Mouse (Mus musculus) midbrain, embryonic 13.5 days (tissue): ENCODE measurements at regions not wholly inside any gene's neighbourhood (a gene's known extent, or its start where the extent isn't known, plus 50 kb on each side); places are given as distances from the start of the nearest gene placed in this dataset.

Experiments used
- ATAC-seq: fragments of 200-750 bp; cut with Nextera tagmentation; 2 replicates; pipeline ENCODE4 v1.8.0; 2017; ENCODE audit warnings: mild to moderate bottlenecking, moderate TSS enrichment, moderate library complexity
- H3K27ac ChIP-seq: fragments of 300-500 bp; sonication (generic); 2 replicates; pipeline ENCODE4 v1.5.1; 2015; ENCODE audit warnings: inconsistent platforms, mild to moderate bottlenecking, moderate library complexity
- H3K27me3 ChIP-seq: fragments of 300-500 bp; sonication (generic); 2 replicates; pipeline ENCODE4 v1.6.1; 2015; ENCODE audit warnings: mild to moderate bottlenecking, inconsistent platforms
- H3K36me3 ChIP-seq: fragments of 300-500 bp; sonication (generic); 2 replicates; pipeline ENCODE4 v1.6.1; 2015; ENCODE audit warnings: mild to moderate bottlenecking, inconsistent platforms
- H3K4me1 ChIP-seq: fragments of 300-500 bp; sonication (generic); replicated peaks from 2 replicates; pipeline ENCODE4 v1.6.1; 2015; ENCODE audit warnings: inconsistent platforms
- H3K4me2 ChIP-seq: fragments of 300-500 bp; sonication (generic); replicated peaks from 2 replicates; pipeline ENCODE4 v1.6.1; 2015; ENCODE audit warnings: moderate library complexity, mild to moderate bottlenecking, inconsistent platforms
- H3K4me3 ChIP-seq: fragments of 300-500 bp; sonication (generic); replicated peaks from 2 replicates; pipeline ENCODE4 v1.5.1; 2015; ENCODE audit warnings: mild to moderate bottlenecking, inconsistent platforms
- H3K9ac ChIP-seq: fragments of 300-500 bp; sonication (generic); replicated peaks from 2 replicates; pipeline ENCODE4 v1.6.1; 2015; ENCODE audit warnings: mild to moderate bottlenecking, inconsistent platforms
- H3K9me3 ChIP-seq: fragments of 300-500 bp; sonication (generic); 2 replicates; pipeline ENCODE4 v1.6.1; 2016; ENCODE audit warnings: mild to moderate bottlenecking, inconsistent platforms
- WGBS: fragments of 180-500 bp; shearing (Covaris S2); methylation state at CpG from one replicate; pipeline ENCODE4 v1.1.7; 2015; 5-methylcytosine and 5-hydroxymethylcytosine counted together

DNA sequence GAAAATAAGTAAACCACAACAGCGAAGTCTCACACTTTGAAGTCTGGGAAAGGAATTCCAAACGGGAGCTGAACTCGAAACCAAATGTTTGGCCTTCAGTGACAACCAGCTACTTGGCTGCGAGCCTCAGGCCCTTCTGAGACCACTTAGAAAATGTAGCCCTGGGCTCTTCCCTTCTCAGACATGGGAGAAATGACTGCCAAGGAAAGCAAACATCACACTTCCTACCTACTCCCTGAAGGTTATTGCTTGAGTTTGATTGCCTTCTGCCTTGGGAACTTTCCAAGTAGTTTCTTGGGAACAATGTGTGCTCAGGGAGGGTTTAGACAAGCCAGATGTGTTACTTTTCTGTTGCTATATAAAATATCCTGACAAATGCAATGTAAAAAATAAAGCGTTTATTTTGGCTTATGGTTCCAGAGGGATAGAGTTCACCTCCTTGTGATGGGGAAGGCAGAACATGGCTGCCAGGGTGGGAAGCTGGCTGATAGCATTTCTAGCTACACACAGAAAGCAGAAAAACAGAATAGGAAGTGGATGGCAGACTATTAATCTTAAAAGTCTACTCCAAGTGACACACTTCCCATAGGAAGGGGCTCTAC, 194.8 kb upstream of the Rack1 start:
- no peak overlapping the region for H3K4me2 ChIP-seq
- 82% methylated on average over 5 of the region's 5 CpGs for WGBS
- no peaks in the 10 kb centered on the region for H3K36me3 ChIP-seq
- no peaks in the 10 kb centered on the region for H3K4me1 ChIP-seq
- no peak overlapping the region for H3K4me3 ChIP-seq
- no peaks in the 10 kb centered on the region for H3K9me3 ChIP-seq
- H3K27ac ChIP-seq, result no peak overlapping the region
- H3K27me3 ChIP-seq, result no peaks in the 10 kb centered on the region
- H3K9ac ChIP-seq, result no peak overlapping the region
- ATAC-seq, result no peak

DNA sequence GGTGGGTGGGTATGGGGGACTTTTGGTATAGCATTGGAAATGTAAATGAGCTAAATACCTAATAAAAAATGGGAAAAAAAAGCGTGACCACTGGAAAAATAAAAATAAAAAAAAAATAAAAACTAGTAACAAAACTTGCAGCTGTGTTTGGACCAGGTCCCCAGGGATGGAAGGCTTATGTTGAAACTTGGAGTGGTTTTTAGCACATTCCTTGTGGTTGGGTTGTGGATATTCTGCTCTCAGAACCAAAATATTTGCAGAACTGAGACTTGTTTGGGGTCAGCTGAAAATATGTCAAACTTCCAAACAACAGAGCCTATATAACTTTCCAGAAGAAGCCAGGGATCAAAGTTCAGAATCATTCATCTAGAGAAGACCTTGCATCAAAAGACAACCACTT, 199.0 kb upstream of the Rack1 start:
- Histone ChIP-seq H3K4me3 (no peak overlapping the region), H3K4me2 (no peak overlapping the region), H3K4me1 (no peaks in the 10 kb centered on the region), H3K9me3 (no peaks in the 10 kb centered on the region), H3K9ac (no peak overlapping the region), H3K36me3 (no peaks in the 10 kb centered on the region), H3K27me3 (no peaks in the 10 kb centered on the region), H3K27ac (no peak overlapping the region)
- ATAC-seq, result no peak
- 93% methylated on average over 1 of the region's 1 CpGs for WGBS

DNA sequence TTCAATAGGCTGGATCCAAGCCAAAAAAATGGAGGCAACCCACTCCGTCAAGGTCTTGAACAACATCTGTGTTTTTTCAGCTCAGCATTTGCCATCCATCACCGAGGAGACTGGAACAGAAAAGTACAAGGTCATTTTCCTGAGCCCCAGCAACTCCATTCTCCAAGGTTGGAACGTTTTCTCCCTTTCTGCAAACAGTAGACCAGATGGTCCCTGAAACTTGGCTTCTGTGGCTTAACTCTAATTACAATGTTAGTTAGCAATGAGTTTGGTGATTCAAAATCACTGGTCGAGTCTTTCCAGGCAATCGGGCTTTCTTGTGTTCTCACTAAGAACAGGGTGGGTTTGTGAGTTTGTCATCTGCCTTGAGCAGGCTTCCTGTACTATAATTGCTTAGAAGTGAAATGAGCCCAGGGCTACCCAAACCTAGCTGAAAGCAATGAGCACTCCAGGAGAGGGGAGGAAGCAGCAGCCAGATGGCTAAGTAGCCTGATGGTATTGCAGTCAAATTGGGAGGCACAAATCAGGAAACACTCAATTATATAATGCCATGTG, 200.5 kb upstream of the Rack1 start:
- no peaks in the 10 kb centered on the region for H3K9me3 ChIP-seq
- ATAC-seq, result no peak
- WGBS, result 83% methylated on average over 5 of the region's 5 CpGs
- H3K4me3 ChIP-seq, result no peak overlapping the region
- H3K36me3 ChIP-seq, result no peaks in the 10 kb centered on the region
- no peaks in the 10 kb centered on the region for H3K4me1 ChIP-seq
- H3K4me2 ChIP-seq, result no peak overlapping the region
- H3K27me3 ChIP-seq, result no peaks in the 10 kb centered on the region
- no peak overlapping the region for H3K27ac ChIP-seq
- H3K9ac ChIP-seq, result no peak overlapping the region

DNA sequence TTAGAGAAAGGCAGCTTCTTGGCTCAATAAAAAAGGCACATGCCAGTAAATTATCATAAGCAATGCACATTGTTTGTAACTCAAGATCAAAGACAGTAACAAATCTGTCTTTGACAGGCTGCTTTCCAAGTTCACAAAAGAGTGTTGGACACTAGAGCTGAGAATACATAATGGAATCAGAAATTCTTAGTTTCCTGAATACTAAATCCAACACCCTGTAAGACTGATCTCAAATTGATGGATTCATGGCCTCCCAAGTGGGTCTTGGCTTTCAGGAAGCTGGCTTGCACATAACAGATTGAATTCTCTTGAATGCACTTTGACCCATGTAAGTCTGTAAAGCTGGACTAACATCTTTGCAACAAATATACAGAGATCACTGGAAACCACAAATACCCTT, 201.1 kb upstream of the Rack1 start:
- H3K27me3 ChIP-seq, result no peaks in the 10 kb centered on the region
- no peak overlapping the region for H3K4me3 ChIP-seq
- no peak overlapping the region for H3K27ac ChIP-seq
- H3K4me1 ChIP-seq, result no peaks in the 10 kb centered on the region
- no peak for ATAC-seq
- H3K36me3 ChIP-seq, result no peaks in the 10 kb centered on the region
- H3K9me3 ChIP-seq, result no peaks in the 10 kb centered on the region
- no peak overlapping the region for H3K4me2 ChIP-seq
- no peak overlapping the region for H3K9ac ChIP-seq

DNA sequence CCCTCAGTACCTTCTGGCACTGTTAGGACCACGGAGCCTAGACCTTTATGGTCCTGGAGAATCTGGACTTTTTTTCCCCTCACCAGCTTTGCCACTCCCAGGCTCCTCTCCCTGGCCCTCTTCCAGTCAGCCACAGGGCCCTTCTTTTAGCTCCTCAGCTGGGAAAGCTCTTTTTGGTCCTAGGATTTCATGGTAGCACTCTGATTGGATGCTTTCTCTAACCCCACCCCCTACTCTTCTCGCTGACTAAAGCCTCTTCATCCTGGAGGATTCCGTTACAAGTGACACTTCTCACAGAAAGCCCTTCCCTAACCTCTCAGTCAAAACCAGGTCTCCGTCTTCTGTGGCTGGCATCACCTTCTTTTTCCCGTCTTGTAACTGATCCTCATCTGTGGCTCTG, 205.7 kb upstream of the Rack1 start:
- no peak overlapping the region for H3K4me3 ChIP-seq
- WGBS, result 19% methylated on average over 5 of the region's 5 CpGs
- no peak overlapping the region for H3K4me2 ChIP-seq
- no peak overlapping the region for H3K9ac ChIP-seq
- ATAC-seq, result 0 out of 2 replicates have a peak, but pooled peaks have one; percentile 17
- H3K27ac ChIP-seq, result no peak overlapping the region
- no peaks in the 10 kb centered on the region for H3K27me3 ChIP-seq
- H3K9me3 ChIP-seq, result no peaks in the 10 kb centered on the region
- H3K36me3 ChIP-seq, result no peaks in the 10 kb centered on the region
- no peaks in the 10 kb centered on the region for H3K4me1 ChIP-seq

DNA sequence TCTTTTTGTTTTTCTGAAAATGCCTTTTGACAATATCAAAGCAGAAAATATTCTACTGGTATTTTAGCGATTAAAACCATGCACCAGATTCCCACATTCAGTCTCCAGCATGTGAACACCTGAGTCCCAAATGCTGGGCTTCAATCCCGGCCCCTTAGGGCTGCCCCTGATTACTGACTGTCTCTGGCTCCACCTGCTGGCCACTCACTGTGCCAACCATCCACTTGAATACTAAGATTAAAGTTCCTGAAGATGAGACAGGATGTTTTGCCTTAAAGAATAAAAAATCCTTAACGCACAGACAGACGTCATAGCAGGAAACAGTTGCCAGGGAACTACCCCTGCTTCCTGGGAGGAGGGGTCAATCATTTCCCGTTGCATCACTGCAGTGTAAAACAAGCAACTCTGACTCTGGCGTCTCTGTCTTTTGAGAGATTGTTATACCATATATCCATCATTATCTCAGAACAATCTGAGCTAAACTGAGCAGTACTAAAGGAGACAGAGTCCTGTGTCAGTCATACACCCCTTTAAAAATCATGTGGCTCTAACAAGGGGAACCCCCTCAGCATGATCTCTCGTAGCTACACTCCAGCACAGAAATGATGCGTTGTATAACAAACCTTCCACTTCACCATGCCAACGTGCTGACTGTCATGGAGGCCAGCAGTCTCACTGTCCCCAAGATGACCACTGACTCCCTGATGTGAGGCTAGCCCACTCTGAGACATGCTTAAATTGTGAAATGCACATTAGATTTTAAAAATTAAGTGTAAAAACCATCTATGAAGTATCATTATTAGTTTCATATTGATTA, 211.1 kb upstream of the Rack1 start:
- Histone ChIP-seq H3K9me3 (no peaks in the 10 kb centered on the region), H3K4me1 (no peaks in the 10 kb centered on the region), H3K4me3 (no peak overlapping the region), H3K27ac (no peak overlapping the region), H3K36me3 (no peaks in the 10 kb centered on the region), H3K4me2 (no peak overlapping the region), H3K9ac (no peak overlapping the region), H3K27me3 (no peaks in the 10 kb centered on the region)
- 35% methylated on average over 9 of the region's 9 CpGs for whole genome bisulfite sequencing
- peak; percentile 90 for ATAC-seq

DNA sequence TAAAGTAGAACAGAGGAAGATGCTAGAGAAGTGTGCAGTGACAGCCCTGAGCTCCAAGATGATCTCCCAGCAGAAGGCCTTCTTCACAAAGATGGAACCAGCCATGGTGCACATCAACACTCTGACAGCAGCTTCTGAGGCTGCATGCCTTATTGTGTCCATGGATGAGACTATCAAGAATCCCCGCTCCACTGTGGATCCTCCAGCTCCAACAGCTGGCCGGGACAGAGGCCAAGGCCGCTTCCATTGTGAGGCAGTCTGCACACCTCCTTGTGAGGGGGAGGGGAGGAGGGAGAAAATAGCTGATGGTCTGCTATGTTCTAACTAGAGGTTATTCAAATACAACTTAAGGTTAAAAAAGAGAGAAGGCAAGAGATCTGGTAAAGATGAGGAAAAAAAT, 231.4 kb upstream of the Rack1 start:
- H3K27me3 ChIP-seq, result no peaks in the 10 kb centered on the region
- no peak overlapping the region for H3K4me2 ChIP-seq
- no peak overlapping the region for H3K4me3 ChIP-seq
- H3K9me3 ChIP-seq, result no peaks in the 10 kb centered on the region
- H3K4me1 ChIP-seq, result no peaks in the 10 kb centered on the region
- 89% methylated on average over 3 of the region's 3 CpGs for WGBS
- H3K27ac ChIP-seq, result no peak overlapping the region
- ATAC-seq, result no peak
- H3K36me3 ChIP-seq, result no peaks in the 10 kb centered on the region
- no peak overlapping the region for H3K9ac ChIP-seq

DNA sequence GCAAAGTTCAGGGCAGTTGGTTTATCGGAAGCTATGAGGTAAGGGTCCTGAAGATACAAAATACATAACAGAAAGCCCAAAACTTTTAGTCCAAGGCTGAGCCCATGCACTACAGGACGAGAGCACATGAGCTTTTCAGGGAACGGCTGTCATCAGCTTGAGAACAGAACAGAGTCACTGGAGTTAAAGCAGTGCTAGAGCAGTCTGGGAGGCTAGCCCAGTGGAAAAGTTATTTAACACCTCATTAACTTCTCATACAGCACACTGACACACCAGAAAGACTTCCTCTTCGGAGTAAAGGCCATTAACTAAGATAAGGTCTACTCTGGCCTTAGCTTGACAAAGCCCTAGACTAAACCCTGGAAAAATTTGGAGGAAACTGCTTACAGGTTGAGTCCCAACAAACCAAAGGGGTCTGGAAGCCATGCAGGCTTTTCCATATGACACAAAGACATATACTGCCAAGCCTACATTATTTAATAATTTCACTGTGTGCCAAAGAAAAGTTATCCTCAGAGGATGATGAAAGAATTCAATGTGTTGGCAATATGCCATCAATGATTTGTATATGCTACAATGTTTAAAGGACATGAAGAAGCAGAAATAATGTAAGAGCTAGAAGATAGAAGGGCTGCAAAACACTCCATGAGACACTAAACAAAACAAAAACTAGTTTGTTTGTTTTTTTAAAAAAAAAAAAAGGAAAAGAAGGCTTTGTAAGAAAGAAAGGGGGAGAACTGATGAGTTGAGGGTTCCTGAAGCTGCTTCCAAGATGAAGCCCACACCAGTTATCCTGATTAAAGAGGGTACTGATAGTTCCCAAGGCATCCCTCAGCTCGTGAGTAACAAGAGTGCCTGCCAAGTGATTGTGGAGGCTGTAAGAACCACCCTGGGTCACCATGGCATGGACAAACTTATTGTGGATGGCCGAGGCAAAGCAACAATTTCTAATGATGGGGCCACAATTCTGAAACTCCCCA, 232.3 kb upstream of the Rack1 start:
- Histone ChIP-seq H3K36me3 (no peaks in the 10 kb centered on the region), H3K27ac (no peak overlapping the region), H3K9me3 (no peaks in the 10 kb centered on the region), H3K9ac (no peak overlapping the region), H3K27me3 (no peaks in the 10 kb centered on the region), H3K4me3 (no peak overlapping the region), H3K4me1 (no peaks in the 10 kb centered on the region), H3K4me2 (no peak overlapping the region)
- WGBS, result 77% methylated on average over 6 of the region's 6 CpGs
- ATAC-seq, result no peak

DNA sequence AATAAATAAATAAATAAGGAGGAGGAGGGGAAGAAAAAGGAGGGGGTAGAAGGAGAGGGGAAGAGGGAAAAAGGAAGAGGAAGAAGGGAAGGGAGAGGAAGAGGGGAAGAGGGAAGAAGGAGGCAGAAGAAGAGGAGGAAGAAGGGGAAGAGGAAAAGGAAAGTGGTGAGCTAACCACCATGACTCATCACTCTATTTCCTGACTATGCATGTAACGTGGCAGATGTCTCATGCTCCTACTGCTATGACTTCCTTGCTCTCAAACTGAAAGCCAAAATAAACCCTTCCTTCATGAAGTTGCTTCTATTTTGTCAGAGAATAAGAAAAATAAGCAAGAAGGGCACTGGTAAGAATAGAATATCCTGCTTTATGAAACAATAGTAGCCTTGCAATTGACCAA, 242.1 kb upstream of the Rack1 start:
- Histone ChIP-seq H3K27ac (no peak overlapping the region), H3K9me3 (no peaks in the 10 kb centered on the region), H3K4me2 (no peak overlapping the region), H3K4me1 (no peaks in the 10 kb centered on the region), H3K27me3 (no peaks in the 10 kb centered on the region), H3K4me3 (no peak overlapping the region), H3K9ac (no peak overlapping the region), H3K36me3 (no peaks in the 10 kb centered on the region)
- no peak for ATAC-seq
- 60% methylated on average over 1 of the region's 1 CpGs for WGBS

DNA sequence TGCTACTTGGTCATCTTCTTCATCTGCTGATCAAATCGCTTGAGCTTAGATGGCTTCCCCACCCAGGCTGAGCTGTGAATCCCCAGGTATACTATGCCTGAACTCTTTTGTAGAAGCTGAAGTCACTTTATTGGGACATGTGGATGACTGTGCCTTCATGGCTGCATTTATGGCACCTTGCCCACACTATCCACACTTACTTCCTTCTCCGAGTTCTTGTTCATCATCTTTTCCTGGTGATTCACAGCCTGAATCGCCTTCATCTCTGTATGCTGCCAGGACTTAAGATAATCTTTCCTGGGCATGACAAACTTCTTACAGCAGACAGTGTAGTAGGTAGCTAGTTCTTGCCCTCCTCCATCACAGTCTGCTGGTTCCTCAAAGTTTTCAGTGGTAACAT, 248.1 kb upstream of the Rack1 start:
- H3K9ac ChIP-seq, result no peak overlapping the region
- no peaks in the 10 kb centered on the region for H3K27me3 ChIP-seq
- no peak overlapping the region for H3K4me2 ChIP-seq
- H3K4me1 ChIP-seq, result no peaks in the 10 kb centered on the region
- no peaks in the 10 kb centered on the region for H3K9me3 ChIP-seq
- no peak overlapping the region for H3K27ac ChIP-seq
- no peak for ATAC-seq
- 91% methylated on average over 3 of the region's 3 CpGs for WGBS
- no peak overlapping the region for H3K4me3 ChIP-seq
- no peaks in the 10 kb centered on the region for H3K36me3 ChIP-seq

DNA sequence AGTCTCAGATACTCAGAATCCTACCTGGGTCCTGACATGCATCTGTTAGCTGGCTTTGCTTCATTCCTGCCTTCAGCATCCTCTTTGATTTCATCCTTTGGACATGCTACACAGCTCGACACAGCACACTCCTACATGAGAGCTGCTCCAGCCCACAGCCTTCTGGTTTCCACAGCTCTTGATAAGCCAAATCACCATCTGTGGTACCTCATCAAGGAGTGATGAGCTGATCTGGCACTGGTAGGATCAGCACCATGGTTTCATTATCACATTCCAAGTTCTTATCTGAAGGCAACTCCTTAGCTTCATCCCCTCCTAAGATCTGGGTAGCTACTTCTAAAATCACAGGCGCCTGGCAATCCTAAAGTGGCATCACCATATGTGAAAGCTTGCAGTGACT, 248.9 kb upstream of the Rack1 start:
- Histone ChIP-seq H3K9ac (no peak overlapping the region), H3K4me1 (no peaks in the 10 kb centered on the region), H3K36me3 (no peaks in the 10 kb centered on the region), H3K4me2 (no peak overlapping the region), H3K27ac (no peak overlapping the region), H3K27me3 (no peaks in the 10 kb centered on the region), H3K4me3 (no peak overlapping the region), H3K9me3 (no peaks in the 10 kb centered on the region)
- WGBS, result 84% methylated on average over 2 of the region's 2 CpGs
- no peak for ATAC-seq

DNA sequence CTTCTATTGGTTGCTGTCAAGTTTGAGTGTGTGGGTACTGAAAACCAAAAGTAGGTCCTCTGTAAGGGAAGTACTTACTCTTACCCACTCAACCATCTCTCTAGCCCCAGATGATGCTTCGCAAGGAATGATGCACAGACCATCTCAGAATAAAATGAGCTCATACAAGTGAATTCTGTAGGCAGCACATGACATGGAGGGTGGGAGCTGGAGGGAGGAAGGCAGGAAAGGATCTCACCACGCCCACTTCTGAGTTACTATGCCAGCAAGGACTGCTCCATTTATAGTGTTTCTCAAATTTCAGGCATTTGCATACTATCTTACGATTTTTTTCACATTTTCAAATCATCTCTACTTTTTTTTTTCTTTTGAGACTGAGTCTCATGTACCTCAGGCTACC, 273.8 kb upstream of the Rack1 start:
- no peak for ATAC-seq
- Histone ChIP-seq H3K36me3 (no peaks in the 10 kb centered on the region), H3K27ac (no peak overlapping the region), H3K4me2 (no peak overlapping the region), H3K4me1 (no peaks in the 10 kb centered on the region), H3K27me3 (no peaks in the 10 kb centered on the region), H3K9me3 (no peaks in the 10 kb centered on the region), H3K9ac (no peak overlapping the region), H3K4me3 (no peak overlapping the region)
- WGBS, result 73% methylated on average over 3 of the region's 3 CpGs
